Mouse (Mus musculus): Measurements from ENCODE around the gene Obsl1. TPM values are rescaled to one million over a fixed set of nuclear protein-coding genes. Genes with fewer than 3 reads are reported as not detected.

Gene Obsl1
- total and polyA plus RNA-seq, 3 experiments, result 87.8 to 131 (median 117) TPM

DNA sequence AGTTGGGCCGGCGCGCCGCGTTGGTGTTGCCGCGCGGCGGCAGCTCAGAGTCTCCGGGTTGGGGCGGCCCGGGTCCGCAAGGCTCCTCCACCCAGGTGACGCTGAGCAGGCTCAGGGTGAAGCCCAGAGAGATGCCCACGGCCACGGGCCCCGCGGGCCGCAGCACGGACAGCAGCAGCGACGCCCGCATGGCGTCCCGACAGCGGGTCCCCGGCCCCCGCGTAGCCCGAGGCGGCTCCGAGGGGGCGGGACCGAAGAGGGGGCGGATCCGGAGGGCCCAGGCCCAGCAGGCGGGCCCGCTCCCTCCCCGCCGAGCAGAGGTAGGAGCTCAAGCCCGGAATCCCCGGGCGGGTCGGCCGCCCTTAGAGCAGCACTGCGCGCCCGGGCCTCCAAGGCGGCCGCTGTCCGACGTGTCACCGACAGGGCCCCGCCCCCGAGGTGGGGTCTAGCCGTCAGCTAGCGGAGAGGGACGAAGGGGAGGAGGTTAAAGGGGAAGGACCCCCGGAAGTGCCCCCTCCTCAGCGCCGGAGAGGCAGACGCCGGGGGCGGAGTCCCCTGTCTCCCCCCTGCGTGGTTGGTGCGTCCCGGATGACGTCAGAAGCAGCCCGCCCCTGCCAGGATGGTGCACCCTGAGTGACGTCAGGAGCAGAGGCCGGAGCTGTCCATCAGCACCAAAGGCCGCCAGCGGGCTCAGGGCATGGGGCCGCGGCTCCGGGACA is 27.2 kb downstream of the Obsl1 start, which contains the start of the genes Chpf and Tmem198:
TSS of gene Chpf (minus strand) at position 392 of the 719 bp plus-strand sequence.
TSS of gene Tmem198 (plus strand) at position 617 of the 719 bp plus-strand sequence.
- peaks cover 6% of the 10 kb centered on the region for H3K27me3 ChIP-seq (ENCODE audit: control insufficient read depth, insufficient read depth, low read length)
- TF ChIP-seq CTCF (IDR thresholded peaks at IDR 0.05), result no peak
- TF ChIP-seq POLR2A (IDR thresholded peaks at IDR 0.05; ENCODE audit: insufficient read depth, low read depth, low read length), result 0 out of 2 replicates have a peak, but pooled peaks have one; percentile 38
- peak within 1 kb of the TSS; percentile 78 for H3K9ac ChIP-seq (ENCODE audit: low read depth, low read length)
- peaks cover 4% of the 10 kb centered on the region for H3K4me1 ChIP-seq (ENCODE audit: control insufficient read depth, insufficient read depth, low read length)
- no peaks in the 10 kb centered on the region for H3K79me2 ChIP-seq (replicated peaks; ENCODE audit: control insufficient read depth, insufficient read depth, low read length)
- under 1% methylated on average over 76 of the region's 76 CpGs for WGBS
- peak; percentile 94 to 95 for DNase-seq
- intact Hi-C loops (cut with DNase I), result loop anchor here (2.0 to 5.0 kb wide), 2 partner anchors 26 to 78 kb away; no protein-coding TSS in a partner anchor
- no peaks in the 10 kb centered on the region for H3K36me3 ChIP-seq (ENCODE audit: control insufficient read depth, insufficient read depth, low read length)
- H3K27ac ChIP-seq, result peak within 1 kb of the TSS; percentile 66
- H3K4me3 ChIP-seq, result peak within 1 kb of the TSS; percentile 72

DNA sequence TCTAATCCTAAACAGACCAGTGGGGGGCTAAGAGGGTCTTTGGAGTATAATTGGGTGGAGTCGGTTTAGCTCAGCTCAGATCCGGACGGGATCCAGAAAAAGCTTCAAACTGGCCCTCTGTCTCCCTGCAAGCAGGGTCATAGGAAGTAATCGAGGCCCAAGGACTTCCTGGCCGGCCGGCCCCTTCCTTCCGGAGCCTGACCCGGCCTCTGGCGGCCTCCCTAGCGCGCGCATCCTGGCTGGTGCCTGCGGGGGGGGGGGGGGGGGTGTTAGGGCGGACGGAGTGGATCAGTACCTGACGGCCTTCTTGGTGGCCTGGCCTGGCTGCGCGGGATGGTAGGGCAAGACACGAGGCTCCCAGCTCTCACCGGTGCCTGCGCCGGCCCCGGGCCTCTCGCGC is 27.8 kb downstream of the Obsl1 start:
- Histone ChIP-seq H3K27ac (peak overlapping the region; percentile 66), H3K27me3 (ENCODE audit: control insufficient read depth, insufficient read depth, low read length) (peaks cover 6% of the 10 kb centered on the region), H3K79me2 (replicated peaks; ENCODE audit: control insufficient read depth, insufficient read depth, low read length) (no peaks in the 10 kb centered on the region), H3K9ac (ENCODE audit: low read depth, low read length) (peak overlapping the region; percentile 78), H3K4me3 (peak overlapping the region; percentile 72), H3K36me3 (ENCODE audit: control insufficient read depth, insufficient read depth, low read length) (no peaks in the 10 kb centered on the region), H3K4me1 (ENCODE audit: control insufficient read depth, insufficient read depth, low read length) (peaks cover 4% of the 10 kb centered on the region)
- DNase-seq, result peak in 1 of 2 experiments; percentile 73
- TF ChIP-seq CTCF (IDR thresholded peaks at IDR 0.05) (no peak), POLR2A (IDR thresholded peaks at IDR 0.05; ENCODE audit: insufficient read depth, low read depth, low read length) (no peak), EP300 (IDR thresholded peaks at IDR 0.05; ENCODE audit: insufficient read depth, low read depth, low read length) (no peak)
- intact Hi-C loops (cut with DNase I), result loop anchor here (2.0 to 5.0 kb wide), 2 partner anchors 26 to 79 kb away; no protein-coding TSS in a partner anchor
- under 1% methylated on average over 24 of the region's 25 CpGs for WGBS

DNA sequence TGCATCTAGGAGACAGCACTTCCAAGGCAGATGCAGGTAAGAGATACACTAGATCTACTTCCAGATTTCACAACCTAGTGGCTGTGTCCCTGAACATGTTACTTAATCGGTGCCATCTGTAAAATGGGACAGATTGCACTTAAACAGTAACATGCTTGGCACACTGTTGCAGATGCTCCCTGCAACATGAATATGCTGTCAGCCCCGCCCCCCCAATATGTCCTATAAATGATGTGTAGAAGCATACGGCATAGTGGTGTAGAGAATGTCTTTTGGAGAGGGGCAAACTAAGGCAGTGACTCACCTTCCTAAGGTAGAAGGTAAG is 28.3 kb downstream of the Obsl1 start:
- Histone ChIP-seq H3K4me3 (no peak overlapping the region), H3K36me3 (ENCODE audit: control insufficient read depth, insufficient read depth, low read length) (no peaks in the 10 kb centered on the region), H3K9ac (ENCODE audit: low read depth, low read length) (no peak overlapping the region), H3K27ac (no peak overlapping the region), H3K79me2 (replicated peaks; ENCODE audit: control insufficient read depth, insufficient read depth, low read length) (no peaks in the 10 kb centered on the region), H3K4me1 (ENCODE audit: control insufficient read depth, insufficient read depth, low read length) (peaks cover 4% of the 10 kb centered on the region), H3K27me3 (ENCODE audit: control insufficient read depth, insufficient read depth, low read length) (peaks cover 6% of the 10 kb centered on the region)
- WGBS, result 32% methylated on average over 3 of the region's 3 CpGs
- TF ChIP-seq CTCF (IDR thresholded peaks at IDR 0.05) (no peak), EP300 (IDR thresholded peaks at IDR 0.05; ENCODE audit: insufficient read depth, low read depth, low read length) (no peak), POLR2A (IDR thresholded peaks at IDR 0.05; ENCODE audit: insufficient read depth, low read depth, low read length) (no peak)
- DNase-seq, result no peak
- intact Hi-C loops (cut with DNase I), result loop anchor here (2.0 to 5.0 kb wide), 2 partner anchors 27 to 79 kb away; no protein-coding TSS in a partner anchor

DNA sequence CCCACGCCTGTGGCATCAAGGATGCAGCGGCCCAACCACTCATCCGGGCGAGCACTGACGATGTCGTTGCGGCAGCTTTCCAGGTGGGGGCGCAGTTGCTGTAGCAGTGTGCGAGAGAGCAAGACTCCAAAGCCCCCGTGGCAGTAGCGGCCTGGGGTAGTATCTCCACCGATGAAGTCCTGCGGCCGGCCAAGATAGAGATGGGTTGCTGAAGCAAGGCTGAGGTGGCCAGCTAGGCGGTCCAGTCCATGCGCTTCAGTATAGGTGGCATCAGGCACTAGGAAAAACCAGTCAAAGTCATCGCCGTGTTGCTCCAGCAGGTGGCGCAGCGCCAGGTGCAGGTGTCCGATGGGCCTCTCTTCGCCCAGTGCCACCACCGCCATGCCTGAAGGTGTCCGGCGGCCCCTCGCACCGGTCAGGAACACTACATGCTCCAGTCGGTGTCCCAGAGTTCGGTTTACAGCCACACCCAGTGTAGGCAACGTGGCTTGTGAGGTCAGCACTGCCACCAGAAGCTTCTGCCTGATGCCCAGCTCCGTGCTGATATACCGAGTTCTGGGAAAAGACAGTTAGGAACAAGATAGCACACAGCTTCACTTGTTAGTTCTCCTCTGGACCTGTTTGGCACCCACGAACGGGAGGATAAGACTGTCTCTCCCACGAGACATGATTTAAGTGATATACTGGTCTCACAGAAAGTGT is 28.8 kb downstream of the Obsl1 start:
- peaks cover 4% of the 10 kb centered on the region for H3K4me1 ChIP-seq (ENCODE audit: control insufficient read depth, insufficient read depth, low read length)
- DNase-seq, result peak; percentile 80 to 83
- H3K27ac ChIP-seq, result no peak overlapping the region
- WGBS, result 14% methylated on average over 35 of the region's 35 CpGs
- TF ChIP-seq EP300 (IDR thresholded peaks at IDR 0.05; ENCODE audit: insufficient read depth, low read depth, low read length), result no peak
- no peak for TF ChIP-seq POLR2A (IDR thresholded peaks at IDR 0.05; ENCODE audit: insufficient read depth, low read depth, low read length)
- peak; percentile 81 for TF ChIP-seq CTCF (IDR thresholded peaks at IDR 0.05)
- no peak overlapping the region for H3K9ac ChIP-seq (ENCODE audit: low read depth, low read length)
- H3K4me3 ChIP-seq, result no peak overlapping the region
- no peaks in the 10 kb centered on the region for H3K79me2 ChIP-seq (replicated peaks; ENCODE audit: control insufficient read depth, insufficient read depth, low read length)
- intact Hi-C loops (cut with DNase I), result loop anchor here (5.0 kb wide), 1 partner anchor 80 kb away; no protein-coding TSS in a partner anchor
- no peaks in the 10 kb centered on the region for H3K36me3 ChIP-seq (ENCODE audit: control insufficient read depth, insufficient read depth, low read length)
- H3K27me3 ChIP-seq (ENCODE audit: control insufficient read depth, insufficient read depth, low read length), result peaks cover 1% of the 10 kb centered on the region; the same call in 1 of the 2 replicates

GRCm38 (mm10) chr1:75476441-75476840 is 29.8 kb downstream of the Obsl1 start:
- no peak overlapping the region for H3K27ac ChIP-seq
- no peaks in the 10 kb centered on the region for H3K36me3 ChIP-seq (ENCODE audit: control insufficient read depth, insufficient read depth, low read length)
- TF ChIP-seq CTCF (IDR thresholded peaks at IDR 0.05) (no peak), EP300 (IDR thresholded peaks at IDR 0.05; ENCODE audit: insufficient read depth, low read depth, low read length) (no peak)
- no peak for DNase-seq
- H3K9ac ChIP-seq (ENCODE audit: low read depth, low read length), result no peak overlapping the region
- peaks cover 4% of the 10 kb centered on the region for H3K4me1 ChIP-seq (ENCODE audit: control insufficient read depth, insufficient read depth, low read length)
- WGBS, result 94% methylated on average over 11 of the region's 11 CpGs
- H3K4me3 ChIP-seq, result no peak overlapping the region
- intact Hi-C loops (cut with DNase I), result loop anchor here (5.0 kb wide), 1 partner anchor 81 kb away; no protein-coding TSS in a partner anchor
- no peaks in the 10 kb centered on the region for H3K79me2 ChIP-seq (replicated peaks; ENCODE audit: control insufficient read depth, insufficient read depth, low read length)
- peaks cover 1% of the 10 kb centered on the region; the same call in 1 of the 2 replicates for H3K27me3 ChIP-seq (ENCODE audit: control insufficient read depth, insufficient read depth, low read length)

Data from heart, adult 2 months (tissue).